Mouse (Mus musculus) spleen, adult 2 months (tissue): ENCODE results near the gene Gng13. TPM values are rescaled to one million over a fixed set of nuclear protein-coding genes. Genes with fewer than 3 reads are reported as not detected.

Experiments used
- DNase-seq, 2 experiments: peaks; one replicate each; pipeline versions ENCODE4 v3.0.0 to v3.0.0-alpha.2; 2012 to 2021; ENCODE audit warnings: low spot score in 2 of 2, low read depth in 1 of 2
- H3K27ac ChIP-seq: fragments of 200-500 bp; 2 replicates; pipeline ENCODE4 v1.5.1; 2012; ENCODE audit warnings: low read length, inconsistent platforms; ENCODE audit not compliant: insufficient read depth
- H3K27me3 ChIP-seq: fragments of 200-500 bp; 2 replicates; pipeline ENCODE4 v1.6.1; 2012; ENCODE audit warnings: mild to moderate bottlenecking, moderate library complexity, low read length, inconsistent platforms; ENCODE audit not compliant: control insufficient read depth, insufficient read depth
- H3K36me3 ChIP-seq: fragments of 200-500 bp; 2 replicates; pipeline ENCODE4 v1.6.1; 2012; ENCODE audit warnings: mild to moderate bottlenecking, low read length, inconsistent platforms; ENCODE audit not compliant: control insufficient read depth, insufficient read depth
- H3K4me1 ChIP-seq: fragments of 200-500 bp; 2 replicates; pipeline ENCODE4 v1.6.1; 2011; ENCODE audit warnings: inconsistent platforms; ENCODE audit not compliant: control insufficient read depth, insufficient read depth, insufficient read length
- H3K4me3 ChIP-seq: fragments of 200-500 bp; 2 replicates; pipeline ENCODE4 v1.5.1; 2011; ENCODE audit warnings: mild to moderate bottlenecking, inconsistent platforms; ENCODE audit not compliant: insufficient read depth, insufficient read length; ENCODE audit errors: extremely low read depth
- CTCF ChIP-seq: fragments of 200-500 bp; IDR thresholded peaks from 2 replicates; pipeline ENCODE4 v1.5.1; 2011; ENCODE audit warnings: mild to moderate bottlenecking, inconsistent platforms; ENCODE audit not compliant: insufficient read depth, insufficient read length, insufficient replicate concordance; ENCODE audit errors: extremely low read depth
- POLR2A ChIP-seq: fragments of 200-500 bp; IDR thresholded peaks from 2 replicates; pipeline ENCODE4 v1.6.1; 2011; ENCODE audit warnings: low read depth, low read length, inconsistent platforms
- WGBS: fragments of 180-500 bp; shearing (Covaris S2); methylation state at CpG from one replicate; pipeline ENCODE4 v1.1.7; 2018; 5-methylcytosine and 5-hydroxymethylcytosine counted together
- polyA plus RNA-seq: library from polyadenylated mRNA; depleted of rRNA; stranded (reverse); fragments of >200 nt; gene quantifications from 2 replicates; pipeline ENCODE4 v1.2.3, GENCODE M21; 2012; rRNA removed

The Gng13 gene
- polyA plus RNA-seq = 0.16 TPM in 1 of 2 replicates, not detected in the other

- DNase-seq = no peak
- Histone ChIP-seq H3K27me3 (peaks cover 8% of the 10 kb centered on the region), H3K4me3 (no peak within 1 kb of the TSS), H3K27ac (no peak within 1 kb of the TSS), H3K4me1 (no peaks in the 10 kb centered on the region), H3K36me3 (no peaks in the 10 kb centered on the region)
- 2% methylated on average over 45 of the region's 45 CpGs for WGBS
- TF ChIP-seq CTCF = no peak
- TF ChIP-seq POLR2A = no peak
Measured at GRCm38 (mm10) chr17:25716711-25717637, at the start of gene Gng13. Gene Gng13 (plus strand): TSS chr17:25717171.

GRCm38 (mm10) chr17:25668481-25669055 lies 48.4 kb upstream of the Gng13 start:
- no peak overlapping the region for H3K4me3 ChIP-seq
- no peaks in the 10 kb centered on the region for H3K27me3 ChIP-seq
- no peaks in the 10 kb centered on the region for H3K4me1 ChIP-seq
- no peak for DNase-seq
- TF ChIP-seq CTCF = no peak
- no peak for TF ChIP-seq POLR2A
- 74% methylated on average over 7 of the region's 7 CpGs for WGBS
- H3K27ac ChIP-seq = no peak overlapping the region
- no peaks in the 10 kb centered on the region for H3K36me3 ChIP-seq

- H3K36me3 ChIP-seq = no peaks in the 10 kb centered on the region
- H3K4me1 ChIP-seq = no peaks in the 10 kb centered on the region
- H3K27me3 ChIP-seq = no peaks in the 10 kb centered on the region
- no peak overlapping the region for H3K27ac ChIP-seq
- DNase-seq = no peak
- no peak overlapping the region for H3K4me3 ChIP-seq
- TF ChIP-seq CTCF (no peak), POLR2A (no peak)
Measured at GRCm38 (mm10) chr17:25672982-25673381, 44.0 kb upstream of the Gng13 start.

GRCm38 (mm10) chr17:25677969-25678368 lies 39.0 kb upstream of the Gng13 start:
- no peaks in the 10 kb centered on the region for H3K27me3 ChIP-seq
- H3K36me3 ChIP-seq = no peaks in the 10 kb centered on the region
- 12% methylated on average over 6 of the region's 6 CpGs for WGBS
- TF ChIP-seq CTCF = no peak
- no peak for TF ChIP-seq POLR2A
- H3K4me1 ChIP-seq = no peaks in the 10 kb centered on the region; the same call in 1 of the 2 replicates
- H3K27ac ChIP-seq = peak overlapping the region; percentile 33; the same call in 1 of the 2 replicates
- no peak overlapping the region for H3K4me3 ChIP-seq
- peak; percentile 17 to 38 for DNase-seq

GRCm38 (mm10) chr17:25679818-25680217 lies 37.2 kb upstream of the Gng13 start:
- Histone ChIP-seq H3K27me3 (no peaks in the 10 kb centered on the region), H3K4me1 (no peaks in the 10 kb centered on the region; the same call in 1 of the 2 replicates), H3K4me3 (no peak overlapping the region), H3K36me3 (no peaks in the 10 kb centered on the region), H3K27ac (no peak overlapping the region)
- TF ChIP-seq CTCF (no peak), POLR2A (no peak)
- WGBS = 11% methylated on average over 5 of the region's 5 CpGs
- no peak for DNase-seq

GRCm38 (mm10) chr17:25681636-25682035 lies 35.3 kb upstream of the Gng13 start:
- no peak for TF ChIP-seq CTCF
- no peak for TF ChIP-seq POLR2A
- no peak for DNase-seq
- WGBS = 48% methylated on average over 4 of the region's 4 CpGs
- Histone ChIP-seq H3K36me3 (no peaks in the 10 kb centered on the region), H3K4me3 (no peak overlapping the region), H3K4me1 (no peaks in the 10 kb centered on the region; the same call in 1 of the 2 replicates), H3K27me3 (no peaks in the 10 kb centered on the region), H3K27ac (no peak overlapping the region)

- Histone ChIP-seq H3K4me3 (no peak overlapping the region), H3K4me1 (no peaks in the 10 kb centered on the region), H3K27ac (no peak overlapping the region), H3K27me3 (no peaks in the 10 kb centered on the region), H3K36me3 (no peaks in the 10 kb centered on the region)
- WGBS = 24% methylated on average over 7 of the region's 7 CpGs
- TF ChIP-seq POLR2A = no peak
- 0 out of 2 replicates have a peak, but pooled peaks have one; percentile 15 for TF ChIP-seq CTCF
- no peak for DNase-seq
Measured at GRCm38 (mm10) chr17:25686323-25686722, 30.6 kb upstream of the Gng13 start.
